Mouse (Mus musculus) left cerebral cortex, postnatal 10 days (tissue): ENCODE data around the gene Syce3. TPM values are rescaled to one million over a fixed set of nuclear protein-coding genes. Genes with fewer than 3 reads are reported as not detected.

ENCODE experiments used
- DNase-seq, 2 experiments: peaks; one replicate each; pipeline ENCODE4 v3.0.0; 2021 to 2022; ENCODE audit warnings: low spot score in 2 of 2, mixed read lengths in 1 of 2; ENCODE audit errors: extremely low spot score in 1 of 2
- intact Hi-C: fragments of 180-260 bp; cut with DNase I; formaldehyde crosslinking; loops from one replicate; pipeline ENCODE4 v1.15.1; 2025
- total RNA-seq, 2 experiments: library from RNA; stranded (reverse); gene quantifications; 2 replicates each; pipeline ENCODE4 v1.2.3; 2021

Syce3 gene
- total RNA-seq, 2 experiments from 2014 or later: not detected

GRCm38 (mm10) chr15:89428136-89428790 lies 18.0 kb upstream of the Syce3 start:
- intact Hi-C loops: no loop called here
- no peak for DNase-seq

- intact Hi-C loops: no loop called here
- DNase-seq: no peak
These were observed 16.4 kb upstream of the Syce3 start for GRCm38 (mm10) chr15:89426716-89427115.

- no peak for DNase-seq
- intact Hi-C loops: no loop called here
These were observed 15.4 kb upstream of the Syce3 start, which contains the start of gene Cpt1b for GRCm38 (mm10) chr15:89425711-89426121. Cpt1b (minus strand) TSS chr15:89425863.

GRCm38 (mm10) chr15:89424621-89425020 lies 14.3 kb upstream of the Syce3 start:
- DNase-seq: no peak
- intact Hi-C loops: no loop called here

DNA sequence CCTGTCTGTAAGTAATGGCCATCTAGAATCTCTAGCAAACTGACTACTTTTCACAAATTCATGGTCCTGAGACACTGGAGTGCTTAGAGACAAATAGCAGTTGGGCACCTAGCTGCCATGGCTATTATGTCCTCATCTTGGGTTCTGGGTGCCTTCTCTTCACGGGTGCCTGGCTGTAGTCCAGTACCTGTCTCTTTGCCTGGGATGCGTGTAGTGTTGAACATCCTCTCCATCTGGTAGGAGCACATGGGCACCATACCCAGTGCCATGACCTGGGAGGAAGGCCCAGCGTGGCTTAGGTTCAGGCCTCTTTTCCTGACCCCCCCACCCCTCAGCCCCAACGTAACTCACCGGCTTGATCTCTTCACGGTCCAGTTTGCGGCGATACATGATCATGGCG lies 11.6 kb upstream of the Syce3 start:
- intact Hi-C loops: no loop called here
- no peak for DNase-seq

DNA sequence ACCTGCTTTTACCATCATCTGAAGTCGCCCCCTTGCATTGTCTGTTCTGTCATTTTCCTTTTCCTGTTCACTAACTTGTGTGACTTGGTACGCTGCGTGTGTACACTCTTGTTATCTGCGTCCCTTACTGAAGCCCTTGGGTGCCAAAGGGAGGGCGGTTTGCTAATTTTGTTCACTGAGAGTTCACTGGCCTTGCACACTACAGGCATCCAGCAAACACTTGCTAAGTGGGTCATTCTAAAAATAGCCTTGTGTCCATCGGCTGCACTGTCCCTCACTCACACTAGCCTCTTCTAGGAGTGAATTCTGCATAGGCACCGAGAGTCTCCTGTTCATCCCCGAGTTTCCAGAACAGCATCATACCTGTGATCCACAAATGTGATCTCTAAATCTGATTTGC lies 5.0 kb upstream of the Syce3 start:
- intact Hi-C loops: no loop called here
- no peak for DNase-seq

- intact Hi-C loops: no loop called here
- DNase-seq: no peak
These were observed 3.6 kb downstream of the Syce3 start for GRCm38 (mm10) chr15:89406691-89407090.

GRCm38 (mm10) chr15:89404831-89405623 lies 5.3 kb downstream of the Syce3 start:
- intact Hi-C loops: no loop called here
- no peak for DNase-seq

DNA sequence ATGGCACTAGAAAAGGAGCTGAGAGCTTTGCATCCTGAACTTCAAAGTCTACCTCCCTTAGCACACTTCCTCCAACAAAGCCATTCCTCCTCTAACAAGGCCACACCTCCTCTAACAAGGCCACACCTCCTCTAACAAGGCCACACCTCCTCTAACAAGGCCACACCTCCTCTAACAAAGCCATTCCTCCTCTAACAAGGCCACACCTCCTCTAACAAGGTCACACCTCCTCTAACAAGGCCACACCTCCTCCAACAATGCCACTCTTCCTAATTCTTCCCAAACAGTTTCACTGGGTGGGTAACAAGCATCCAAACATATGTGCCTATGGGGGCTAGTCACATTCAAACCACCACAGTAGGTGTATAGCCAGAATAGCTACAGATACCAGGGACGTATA lies 7.8 kb downstream of the Syce3 start:
- DNase-seq: no peak

GRCm38 (mm10) chr15:89399716-89400115 lies 10.6 kb downstream of the Syce3 start:
- intact Hi-C loops: no loop called here
- no peak for DNase-seq

More for the DNA sequence above, 7.8 kb downstream of the Syce3 start:
- intact Hi-C loops: no loop called here

GRCm38 (mm10) chr15:89398146-89398545 lies 12.2 kb downstream of the Syce3 start:
- intact Hi-C loops: no loop called here

GRCm38 (mm10) chr15:89396883-89397282 lies 13.4 kb downstream of the Syce3 start:
- DNase-seq: no peak
- intact Hi-C loops: no loop called here

More at GRCm38 (mm10) chr15:89398146-89398545, 12.2 kb downstream of the Syce3 start:
- no peak for DNase-seq

DNA sequence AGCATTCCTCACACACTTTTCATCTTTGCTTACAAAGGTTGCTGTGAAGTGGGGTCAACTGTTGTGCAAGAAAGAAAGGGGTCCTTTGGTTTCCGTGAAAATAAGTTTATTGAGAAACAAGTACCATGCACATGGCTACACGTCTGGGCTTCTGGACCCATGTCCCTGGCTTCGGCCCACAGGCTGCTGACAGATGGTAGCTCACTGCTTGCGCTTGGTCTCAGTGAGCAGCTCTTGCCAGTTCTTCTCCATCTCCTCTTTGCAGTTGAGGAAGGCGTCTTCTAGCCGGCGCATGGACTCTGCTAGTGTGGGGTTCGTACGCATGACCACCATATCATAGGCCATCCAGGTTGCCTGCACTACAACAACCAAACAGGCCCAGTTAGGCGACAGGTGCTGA lies 20.2 kb downstream of the Syce3 start:
- no peak for DNase-seq
- intact Hi-C loops: no loop called here

- intact Hi-C loops: no loop called here
- no peak for DNase-seq
These were observed 23.2 kb downstream of the Syce3 start for GRCm38 (mm10) chr15:89387127-89387526.

DNA sequence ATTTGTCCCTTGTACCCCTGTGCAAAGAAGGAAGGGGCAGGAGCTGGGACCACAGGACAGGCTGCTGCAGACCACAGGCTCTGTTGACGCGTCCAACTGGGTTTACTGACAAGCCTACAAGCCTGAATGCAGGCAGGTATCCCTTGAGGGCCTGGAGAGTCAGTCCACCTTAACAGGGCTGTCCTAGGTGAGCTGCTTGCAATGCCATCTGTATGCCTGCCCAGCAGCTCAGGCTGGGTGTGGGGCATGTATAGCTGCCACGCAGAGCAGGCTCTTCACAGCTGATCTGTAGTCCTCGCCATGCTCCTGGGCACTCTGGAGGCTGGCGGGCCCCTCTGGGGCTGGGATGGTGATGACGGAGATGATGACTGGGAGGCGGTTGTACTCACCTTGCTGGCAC lies 25.7 kb downstream of the Syce3 start, which contains the start of gene Klhdc7b:
Gene Klhdc7b, plus strand, starts transcription at position 301 of the 400 bp plus-strand sequence.
- intact Hi-C loops: no loop called here
- DNase-seq: no peak

DNA sequence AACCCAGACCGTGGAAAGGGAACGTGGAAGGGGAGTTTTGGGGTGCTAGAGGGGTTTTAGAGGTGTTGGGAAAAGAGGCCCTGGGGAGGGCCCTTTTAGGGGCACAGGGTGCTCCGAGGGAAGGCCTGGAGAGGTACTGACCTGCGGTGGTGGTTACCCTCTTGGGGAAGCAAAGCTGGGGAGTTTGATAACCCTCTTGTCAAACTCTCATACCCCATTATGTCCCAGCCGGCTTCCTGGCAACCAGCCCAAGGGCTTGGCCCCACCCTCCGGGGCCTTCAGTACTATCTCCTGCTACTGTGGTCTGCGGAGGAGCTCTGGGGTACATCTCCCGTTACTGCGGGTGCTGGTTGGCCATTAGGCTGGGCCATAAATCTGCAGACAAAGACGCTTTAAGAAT lies 30.9 kb downstream of the Syce3 start:
- DNase-seq: peak in 1 of 2 experiments; percentile 50

DNA sequence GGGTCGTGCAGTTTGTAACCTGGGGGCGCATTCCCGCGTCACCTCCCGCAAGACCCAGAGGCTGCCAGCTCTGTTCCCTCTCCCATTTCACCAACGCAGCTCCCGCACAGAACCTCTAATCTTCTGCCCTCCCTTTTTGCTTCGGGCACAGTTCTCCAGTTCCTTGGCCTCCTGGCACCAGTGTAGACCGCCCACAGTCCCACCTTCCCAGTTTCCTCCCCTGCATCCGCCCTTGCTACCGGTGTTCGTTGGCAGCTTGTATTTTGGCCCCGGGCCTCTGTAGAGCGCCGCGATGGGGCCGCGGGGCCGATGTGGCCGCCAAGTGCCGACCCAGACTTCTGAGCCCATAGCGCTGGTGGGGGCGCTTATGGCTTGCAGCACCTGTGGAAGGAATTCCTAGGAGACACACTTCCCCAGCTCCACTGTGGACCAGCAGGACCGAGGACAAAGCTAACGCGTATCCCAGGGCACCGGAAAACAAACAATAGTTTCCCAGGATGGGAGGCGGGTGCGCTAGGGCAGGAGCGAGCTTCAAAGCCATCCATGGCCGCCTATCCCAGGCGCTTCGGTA lies 31.4 kb downstream of the Syce3 start, which contains the start of gene Odf3b:
Gene Odf3b, minus strand, starts transcription at position 452 of the 571 bp plus-strand sequence.
- no peak for DNase-seq
- intact Hi-C loops: no loop called here

More for the DNA sequence above, 30.9 kb downstream of the Syce3 start:
- intact Hi-C loops: no loop called here

DNA sequence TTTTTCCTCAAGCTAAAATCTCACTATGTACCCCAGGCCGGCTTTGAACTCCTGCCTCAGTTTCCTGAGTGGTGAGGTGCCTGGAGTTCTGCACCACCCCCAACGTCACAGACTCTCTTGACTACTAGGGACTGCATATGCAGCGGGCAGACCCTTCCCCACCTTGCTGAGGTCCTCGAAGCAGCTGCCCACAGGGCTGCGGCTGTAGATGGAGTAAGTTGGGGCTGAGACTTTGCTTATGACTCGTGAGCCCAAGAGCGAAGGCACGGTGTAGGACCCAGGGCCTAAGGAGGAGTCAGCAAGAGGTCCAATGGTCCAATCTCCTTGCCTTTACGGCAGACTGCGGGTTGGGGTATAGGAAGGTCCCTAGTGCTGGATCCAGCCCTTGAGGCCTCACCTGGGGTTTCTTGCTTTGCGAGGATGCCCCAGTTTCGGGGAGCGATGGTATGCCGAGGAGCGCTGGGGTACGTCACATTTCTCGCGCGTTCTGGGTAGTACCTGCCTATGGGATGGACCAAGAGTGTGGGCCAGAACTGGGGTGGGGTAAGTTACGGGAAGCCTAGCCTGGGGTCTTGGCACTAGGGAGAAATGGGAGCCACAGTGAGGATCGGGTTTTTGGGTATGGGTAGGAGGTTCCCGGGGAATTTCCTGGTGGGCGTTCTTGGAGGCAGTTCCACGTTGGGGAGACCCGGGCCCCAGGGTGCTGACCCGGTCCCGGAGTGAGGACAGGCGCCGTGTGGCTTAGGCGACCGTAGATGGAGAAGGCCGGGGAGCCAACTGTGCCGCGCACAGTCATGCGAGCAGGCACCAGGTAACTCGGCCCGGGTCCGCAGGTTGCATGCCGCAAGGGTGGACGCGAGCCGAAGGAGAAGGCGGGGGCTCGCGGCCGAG lies 32.1 kb downstream of the Syce3 start:
- intact Hi-C loops: no loop called here
- DNase-seq: no peak

DNA sequence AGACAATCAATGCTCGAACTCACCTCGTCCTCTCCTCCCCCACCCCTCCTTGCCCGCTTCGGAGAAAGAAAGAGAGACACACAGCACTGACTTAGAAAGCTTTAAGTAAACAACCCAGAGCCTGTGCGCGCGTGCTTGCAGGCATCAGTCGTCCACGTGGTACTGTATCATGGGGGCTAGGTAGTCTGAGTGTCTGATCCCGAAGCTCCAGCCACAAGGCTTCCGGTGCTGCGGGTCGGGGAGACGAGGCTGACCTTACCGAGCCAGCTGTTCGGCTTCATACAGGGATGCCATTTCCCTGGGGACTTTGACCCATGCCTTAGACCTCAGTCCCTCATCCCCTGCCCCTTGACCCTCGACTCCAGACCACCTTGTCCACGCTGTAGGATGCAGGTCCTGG lies 32.9 kb downstream of the Syce3 start:
- intact Hi-C loops: no loop called here
- no peak for DNase-seq
